Mouse (Mus musculus): Measurements from ENCODE around the gene Rspo1. TPM values are rescaled to one million over a fixed set of nuclear protein-coding genes. Genes with fewer than 3 reads are reported as not detected.

The Rspo1 gene
- polyA plus RNA-seq (2012; rRNA removed), result 0.75 and 0.92 TPM in 2 replicates

DNA sequence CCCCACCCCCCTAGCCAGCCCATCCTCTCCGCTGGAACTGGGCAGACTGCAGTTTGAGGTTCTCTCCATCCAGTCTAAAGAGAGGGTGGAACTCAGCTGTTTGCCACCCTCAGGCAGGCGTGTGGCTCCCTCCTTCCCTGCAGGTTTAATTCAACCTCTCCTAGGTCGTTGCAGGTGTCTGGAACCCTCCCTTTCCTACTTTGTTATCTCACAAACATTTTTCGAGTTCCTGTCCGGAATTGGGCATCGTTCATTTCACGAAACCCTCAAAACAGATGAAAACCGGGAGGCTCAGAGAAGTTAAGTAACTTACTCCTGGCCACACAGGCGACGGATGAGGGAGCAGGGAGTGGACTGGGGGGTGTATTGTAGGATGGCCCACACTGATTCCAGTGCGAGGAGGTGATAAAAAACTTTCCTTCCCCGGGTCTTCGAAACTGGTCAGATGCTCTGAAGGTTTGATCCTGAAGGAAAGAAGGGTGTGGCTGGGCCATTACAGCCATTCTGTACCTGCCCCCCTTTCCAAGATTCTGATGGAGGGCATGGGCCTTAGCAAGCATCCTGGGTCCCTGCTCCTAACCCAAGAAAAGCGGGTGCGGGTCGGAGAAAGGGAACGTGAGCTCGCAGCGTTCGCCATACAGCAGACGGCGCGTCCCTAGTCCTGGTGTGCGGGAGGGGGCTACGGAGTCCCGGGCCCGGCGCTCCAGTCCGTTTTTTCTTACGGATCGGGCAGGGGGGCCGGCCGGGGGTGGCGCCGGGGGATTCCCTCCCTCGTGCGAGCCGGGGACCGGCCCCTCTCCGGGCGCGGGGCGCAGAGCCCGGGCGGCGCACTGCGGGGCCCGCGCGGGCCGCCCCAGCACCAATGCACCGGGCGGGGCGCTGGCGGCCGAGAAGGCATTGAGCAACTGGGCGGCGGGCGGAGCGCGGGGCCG lies at the start of gene Rspo1:
Gene Rspo1, plus strand, starts transcription at position 760 of the 932 bp plus-strand sequence.

GRCm38 (mm10) chr4:124936613-124937471 lies 49.4 kb upstream of the Rspo1 start, which contains the start of gene 9930104L06Rik:
9930104L06Rik (plus strand) TSS chr4:124937048.

DNA sequence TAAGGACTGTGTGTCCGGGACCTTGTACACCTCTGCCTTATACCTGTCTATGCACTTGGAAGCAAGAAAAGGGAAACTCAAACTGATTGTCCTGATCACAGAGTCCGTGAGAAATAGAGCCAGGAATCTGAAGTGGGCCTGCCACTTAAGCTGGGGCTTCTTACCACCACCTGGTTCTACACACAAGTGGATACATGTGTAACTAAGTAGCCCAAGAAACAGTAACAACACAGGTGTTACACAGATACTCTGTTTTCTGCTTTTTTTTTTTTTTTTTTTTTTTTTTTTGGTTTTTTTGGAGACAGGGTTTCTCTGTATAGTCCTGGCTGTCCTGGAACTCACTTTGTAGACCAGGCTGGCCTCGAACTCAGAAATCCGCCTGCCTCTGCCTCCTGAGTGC lies 47.0 kb upstream of the Rspo1 start, which contains the start of gene Cdca8:
Gene Cdca8, minus strand, starts transcription at position 101 of the 400 bp plus-strand sequence.

DNA sequence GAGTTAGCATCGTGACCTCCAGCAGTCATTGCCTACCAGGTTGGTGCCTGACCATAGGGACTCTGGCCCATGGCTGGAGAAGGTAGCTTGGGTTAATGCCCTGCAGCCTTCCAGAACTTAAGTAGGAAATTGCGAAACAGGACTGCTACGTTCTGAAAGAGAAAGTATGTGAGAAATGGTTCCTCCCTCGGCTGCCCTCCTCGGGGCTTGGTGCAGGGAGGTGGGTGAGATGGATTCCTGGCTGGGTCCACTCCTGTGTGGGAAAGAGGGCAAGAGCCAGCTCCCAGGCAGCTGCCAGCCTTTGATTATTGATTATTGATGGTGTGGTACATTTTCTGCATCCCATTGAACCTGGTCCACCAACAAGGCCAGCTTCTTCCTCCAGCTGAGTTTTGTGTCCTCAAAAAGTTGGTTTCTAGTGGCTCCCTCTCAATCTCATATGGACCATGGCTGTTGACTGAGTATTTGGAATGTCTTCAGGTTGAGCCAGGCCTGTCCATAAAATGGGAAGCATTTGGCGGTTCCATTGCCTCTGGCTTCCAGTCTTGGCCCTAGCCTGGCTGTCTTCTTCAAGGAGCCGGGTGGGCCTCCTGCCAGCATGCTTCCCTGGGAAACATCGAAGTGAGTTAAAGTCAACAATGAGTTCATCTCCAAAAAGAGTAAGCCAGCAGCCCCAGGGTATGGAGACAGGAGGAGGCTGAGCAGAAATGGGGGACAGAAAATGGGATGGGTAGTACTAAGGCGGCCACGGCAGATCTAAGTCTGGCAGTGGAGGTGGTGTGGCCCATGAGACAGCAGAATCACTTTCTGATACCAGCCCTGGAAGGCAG lies 29.8 kb downstream of the Rspo1 start, which contains the start of gene Gnl2:
Gene Gnl2, plus strand, starts transcription at position 780 of the 830 bp plus-strand sequence.

Other genes starting within 250 kb of the Rspo1 start
- 29.7 and 37.7 TPM in 2 replicates for gene Inpp5b, start 244.6 kb upstream of the Rspo1 start, polyA plus RNA-seq (2012; rRNA removed)
- 8.3 and 9.0 TPM in 2 replicates for gene Mtf1, start 184.3 kb upstream of the Rspo1 start, polyA plus RNA-seq (2012; rRNA removed)
- gene Yrdc, start 135.8 kb upstream of the Rspo1 start, polyA plus RNA-seq (2012; rRNA removed), result 19.6 and 27.2 TPM in 2 replicates
- gene 1110065P20Rik, start 135.2 kb upstream of the Rspo1 start, polyA plus RNA-seq (2012; rRNA removed), result 9.4 and 10.3 TPM in 2 replicates
- gene Maneal, start 124.3 kb upstream of the Rspo1 start, polyA plus RNA-seq (2012; rRNA removed), result 0.01 and 0.03 TPM in 2 replicates
- 0.01 TPM in 1 of 2 replicates, not detected in the other for gene Epha10, start 105.5 kb upstream of the Rspo1 start, polyA plus RNA-seq (2012; rRNA removed)
- 5.5 and 7.0 TPM in 2 replicates for gene 9930104L06Rik, start 49.4 kb upstream of the Rspo1 start, polyA plus RNA-seq (2012; rRNA removed)
- 62.8 and 68.2 TPM in 2 replicates for gene Cdca8, start 47.1 kb upstream of the Rspo1 start, polyA plus RNA-seq (2012; rRNA removed)
- gene Gnl2, start 30.2 kb downstream of the Rspo1 start, polyA plus RNA-seq (2012; rRNA removed), result 29.5 and 31.3 TPM in 2 replicates
- gene Dnali1, start 79.3 kb downstream of the Rspo1 start, polyA plus RNA-seq (2012; rRNA removed), result 0.01 TPM in 1 of 2 replicates, not detected in the other
- gene Snip1, start 80.2 kb downstream of the Rspo1 start, polyA plus RNA-seq (2012; rRNA removed), result 8.4 and 10.2 TPM in 2 replicates
- gene Meaf6, start 98.7 kb downstream of the Rspo1 start, polyA plus RNA-seq (2012; rRNA removed), result 12.4 and 16.9 TPM in 2 replicates
- gene Zc3h12a, start 141.4 kb downstream of the Rspo1 start, polyA plus RNA-seq (2012; rRNA removed), result 0.85 and 0.89 TPM in 2 replicates

All from liver, embryonic 14 days (tissue).